Mouse (Mus musculus) testis, adult 2 months (tissue): ENCODE measurements at regions not wholly inside any gene's neighbourhood (a gene's known extent, or its start where the extent isn't known, plus 50 kb on each side); places are given as distances from the start of the nearest gene placed in this dataset.

ENCODE experiments used
- H3K27ac ChIP-seq: fragments of 200-500 bp; 2 replicates; pipeline ENCODE4 v1.5.1; 2012; ENCODE audit warnings: low read depth, low read length; ENCODE audit not compliant: control insufficient read depth, insufficient read depth
- H3K27me3 ChIP-seq: fragments of 200-500 bp; 2 replicates; pipeline ENCODE4 v1.6.1; 2012; ENCODE audit warnings: mild to moderate bottlenecking, low read length, moderate library complexity; ENCODE audit not compliant: control insufficient read depth, insufficient read depth
- H3K36me3 ChIP-seq: fragments of 200-500 bp; 2 replicates; pipeline ENCODE4 v1.6.1; 2012; ENCODE audit warnings: mild to moderate bottlenecking, low read length; ENCODE audit not compliant: control insufficient read depth, insufficient read depth
- H3K4me1 ChIP-seq: fragments of 200-500 bp; 2 replicates; pipeline ENCODE4 v1.6.1; 2012; ENCODE audit warnings: low read length; ENCODE audit not compliant: control insufficient read depth, insufficient read depth
- H3K4me3 ChIP-seq: fragments of 200-500 bp; 2 replicates; pipeline ENCODE4 v1.5.1; 2012; ENCODE audit warnings: low read depth, mild to moderate bottlenecking, low read length, moderate library complexity, mixed read lengths; ENCODE audit not compliant: control insufficient read depth
- CTCF ChIP-seq: fragments of 200-500 bp; IDR thresholded peaks from 2 replicates; pipeline ENCODE4 v1.5.1; 2012; ENCODE audit warnings: low read depth, mild to moderate bottlenecking, inconsistent platforms, low read length, moderate library complexity; ENCODE audit not compliant: control insufficient read depth, insufficient read depth, insufficient replicate concordance
- POLR2A ChIP-seq: fragments of 200-500 bp; IDR thresholded peaks from 2 replicates; pipeline ENCODE4 v1.6.1; 2012; ENCODE audit warnings: low read depth, mild to moderate bottlenecking, inconsistent platforms, low read length, moderate library complexity; ENCODE audit not compliant: control insufficient read depth

DNA sequence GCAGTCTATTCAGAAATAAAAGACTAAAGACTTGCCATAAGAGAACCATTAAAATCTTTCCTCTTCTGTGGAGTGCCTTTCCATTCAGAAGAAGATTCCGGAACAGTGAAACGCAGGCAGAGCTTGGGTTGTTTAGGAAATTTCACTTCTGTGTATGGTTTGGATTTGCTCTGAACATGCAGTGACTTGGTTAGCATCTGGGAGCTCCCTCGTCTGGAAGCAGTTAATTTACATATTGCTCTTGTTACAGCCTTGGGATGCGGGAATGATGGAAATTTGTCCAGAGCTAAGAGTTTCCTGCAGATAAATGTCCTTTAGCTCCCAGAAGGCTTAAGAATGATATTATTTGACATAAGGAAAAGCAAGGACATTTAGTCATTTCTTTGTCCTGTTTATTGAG is 56.4 kb upstream of the Itga6 start:
- no peak for TF ChIP-seq POLR2A
- no peak for TF ChIP-seq CTCF
- Histone ChIP-seq H3K27me3 (no peaks in the 10 kb centered on the region), H3K27ac (no peak overlapping the region), H3K4me1 (peaks cover 7% of the 10 kb centered on the region; the same call in 1 of the 2 replicates), H3K4me3 (no peak overlapping the region), H3K36me3 (no peaks in the 10 kb centered on the region)

GRCm38 (mm10) chr2:71690277-71691161 is 54.9 kb upstream of the Itga6 start:
- Histone ChIP-seq H3K36me3 (no peaks in the 10 kb centered on the region), H3K4me3 (no peak overlapping the region), H3K27me3 (no peaks in the 10 kb centered on the region), H3K4me1 (peaks cover 7% of the 10 kb centered on the region; the same call in 1 of the 2 replicates), H3K27ac (no peak overlapping the region)
- TF ChIP-seq CTCF (no peak), POLR2A (no peak)

DNA sequence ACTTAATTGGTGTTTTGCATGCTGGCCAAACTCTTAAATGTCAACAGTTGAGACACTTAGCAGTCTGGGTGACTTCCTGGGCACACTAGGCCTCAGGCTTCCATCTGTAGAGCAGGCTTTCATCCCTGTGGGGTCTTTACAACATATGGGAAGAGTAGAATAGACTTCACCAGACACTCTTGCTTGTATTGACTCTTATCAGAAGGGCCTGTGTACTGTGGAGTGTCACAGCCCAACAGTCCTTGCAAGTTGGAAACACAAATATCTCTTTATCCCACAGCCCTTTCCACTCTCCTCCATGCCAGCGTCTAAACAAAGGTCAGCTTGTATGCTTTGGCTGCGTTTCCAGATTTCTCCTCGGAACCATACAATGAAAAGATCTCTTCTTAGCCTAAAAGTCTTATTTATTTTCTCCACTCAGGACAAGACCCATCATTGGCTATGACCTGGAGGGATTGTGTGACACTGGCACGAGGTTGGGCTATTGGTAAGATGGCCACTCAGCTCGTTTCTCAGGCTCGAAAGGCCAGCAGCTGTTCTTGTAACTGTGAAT is 50.6 kb upstream of the Itga6 start:
- peaks cover 7% of the 10 kb centered on the region; the same call in 1 of the 2 replicates for H3K4me1 ChIP-seq
- H3K27me3 ChIP-seq, result no peaks in the 10 kb centered on the region
- TF ChIP-seq CTCF (no peak), POLR2A (no peak)
- no peak overlapping the region for H3K27ac ChIP-seq
- no peak overlapping the region for H3K4me3 ChIP-seq
- H3K36me3 ChIP-seq, result no peaks in the 10 kb centered on the region
